Mouse (Mus musculus): ENCODE data around the gene Olfr718-ps1.

DNA sequence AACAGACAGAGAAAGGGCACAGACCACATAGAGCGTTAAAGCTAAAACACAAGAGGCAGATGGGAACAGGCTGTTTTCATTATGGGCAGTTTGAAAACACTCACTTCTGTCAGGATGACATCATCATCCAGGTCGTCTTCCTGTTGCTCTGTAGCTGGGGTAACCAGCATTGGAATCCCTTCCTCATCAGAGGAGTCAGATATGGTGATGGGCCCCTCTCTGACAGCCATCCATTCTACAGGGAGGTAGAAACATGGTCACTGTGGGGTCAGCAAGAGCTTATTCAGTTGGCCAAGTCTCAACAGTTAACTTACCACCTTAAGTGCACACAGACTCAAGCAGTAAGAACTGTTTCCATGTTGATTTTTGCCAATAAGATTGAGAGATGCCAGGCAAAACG lies 54.5 kb downstream of the Olfr718-ps1 start:
- TF ChIP-seq CTCF (IDR thresholded peaks at IDR 0.05; ENCODE audit: control insufficient read depth, insufficient read depth, insufficient read length) = no peak
- TF ChIP-seq MAX (IDR thresholded peaks at IDR 0.05) = no peak
- TF ChIP-seq MYOG (IDR thresholded peaks at IDR 0.05; ENCODE audit: control insufficient read depth, extremely low read depth, insufficient read length) = no peak
- no peak for TF ChIP-seq USF1 (IDR thresholded peaks at IDR 0.05; ENCODE audit: low read depth)
- no peak for TF ChIP-seq CEBPB (IDR thresholded peaks at IDR 0.05; ENCODE audit: low read depth)
- no peak for TF ChIP-seq FOSL1 (IDR thresholded peaks at IDR 0.05; ENCODE audit: insufficient read depth, low read length, poor library complexity, severe bottlenecking)

Measured in C2C12 (cell line).